Mouse (Mus musculus) limb, embryonic 14.5 days (tissue): ENCODE measurements at regions not wholly inside any gene's neighbourhood (a gene's known extent, or its start where the extent isn't known, plus 50 kb on each side); places are given as distances from the start of the nearest gene placed in this dataset.

Experiments
- ATAC-seq: fragments of 200-750 bp; cut with Nextera tagmentation; 2 replicates; pipeline ENCODE4 v1.8.0; 2017; ENCODE audit warnings: low read depth, moderate number of reproducible peaks, moderate TSS enrichment; ENCODE audit not compliant: low FRiP score
- DNase-seq: peaks from one replicate; pipeline ENCODE4 v3.0.0-alpha.2; 2015; ENCODE audit warnings: low spot score
- H3K27ac ChIP-seq: fragments of 300-500 bp; sonication (generic); replicated peaks from 2 replicates; pipeline ENCODE4 v1.5.1; 2014; ENCODE audit warnings: low read depth, mild to moderate bottlenecking, low read length, moderate library complexity, mixed read lengths
- H3K27me3 ChIP-seq: fragments of 300-500 bp; sonication (generic); 2 replicates; pipeline ENCODE4 v1.6.1; 2014; ENCODE audit warnings: low read length, mixed read lengths; ENCODE audit not compliant: control insufficient read depth, insufficient read depth
- H3K36me3 ChIP-seq: fragments of 300-500 bp; sonication (generic); 2 replicates; pipeline ENCODE4 v1.6.1; 2014; ENCODE audit warnings: mild to moderate bottlenecking, low read length, moderate library complexity, mixed read lengths; ENCODE audit not compliant: control insufficient read depth, insufficient read depth
- H3K4me1 ChIP-seq: fragments of 300-500 bp; sonication (generic); 2 replicates; pipeline ENCODE4 v1.6.1; 2014; ENCODE audit warnings: antibody characterized with exemption, low read length, mixed read lengths; ENCODE audit not compliant: control insufficient read depth, insufficient read depth
- H3K4me2 ChIP-seq: fragments of 300-500 bp; sonication (generic); replicated peaks from 2 replicates; pipeline ENCODE4 v1.6.1; 2014; ENCODE audit warnings: low read depth, mild to moderate bottlenecking, low read length, moderate library complexity; ENCODE audit not compliant: severe bottlenecking
- H3K4me3 ChIP-seq: fragments of 300-500 bp; sonication (generic); replicated peaks from 2 replicates; pipeline ENCODE4 v1.5.1; 2014; ENCODE audit warnings: low read length
- H3K9ac ChIP-seq: fragments of 300-500 bp; sonication (generic); 2 replicates; pipeline ENCODE4 v1.6.1; 2014; ENCODE audit warnings: mild to moderate bottlenecking, low read depth, low read length, moderate library complexity; ENCODE audit not compliant: severe bottlenecking
- H3K9me3 ChIP-seq: fragments of 300-500 bp; sonication (generic); 2 replicates; pipeline ENCODE4 v1.6.1; 2016; ENCODE audit warnings: low read length; ENCODE audit not compliant: control insufficient read depth
- POLR2A ChIP-seq: fragments of 200-500 bp; IDR thresholded peaks from 2 replicates; pipeline ENCODE4 v1.8.0; 2012; ENCODE audit warnings: inconsistent platforms, mild to moderate bottlenecking, moderate library complexity, borderline replicate concordance; ENCODE audit not compliant: insufficient read depth, insufficient read length; ENCODE audit errors: extremely low read depth
- WGBS: fragments of 180-500 bp; shearing (Covaris S2); extraction: QIAGEN DNeasy Blood & Tissue Kit; methylation state at CpG from one replicate; pipeline ENCODE4 v1.1.7; 2014; 5-methylcytosine and 5-hydroxymethylcytosine counted together

DNA sequence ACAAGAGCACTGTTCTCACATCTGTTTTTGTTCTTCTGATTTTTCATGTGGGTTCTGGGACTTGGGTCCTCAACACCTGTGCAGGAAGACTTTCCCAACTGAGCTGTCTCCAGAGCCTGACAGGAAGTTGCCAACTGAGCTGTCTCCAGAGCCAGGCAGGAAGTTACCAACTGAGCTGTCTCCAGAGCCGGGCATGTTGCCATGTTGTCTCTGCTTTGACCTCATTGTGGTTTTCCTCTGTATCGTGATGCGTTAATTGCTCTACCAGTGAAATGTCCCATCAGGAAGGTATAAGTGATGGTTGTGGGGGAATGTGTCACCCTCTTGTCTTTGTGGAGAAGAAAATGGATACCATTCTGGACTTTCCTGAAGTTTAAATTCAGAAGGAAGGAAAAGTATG lies 54.4 kb upstream of the Olfm4 start:
- no peak for TF ChIP-seq POLR2A
- H3K27me3 ChIP-seq = no peaks in the 10 kb centered on the region
- H3K4me2 ChIP-seq = no peak overlapping the region
- H3K4me3 ChIP-seq = no peak overlapping the region
- ATAC-seq (no peak), DNase-seq (no peak)
- no peaks in the 10 kb centered on the region for H3K9me3 ChIP-seq
- no peak overlapping the region for H3K9ac ChIP-seq
- no peaks in the 10 kb centered on the region for H3K4me1 ChIP-seq
- H3K27ac ChIP-seq = no peak overlapping the region
- no peaks in the 10 kb centered on the region for H3K36me3 ChIP-seq
- 80% methylated on average over 3 of the region's 3 CpGs for WGBS

DNA sequence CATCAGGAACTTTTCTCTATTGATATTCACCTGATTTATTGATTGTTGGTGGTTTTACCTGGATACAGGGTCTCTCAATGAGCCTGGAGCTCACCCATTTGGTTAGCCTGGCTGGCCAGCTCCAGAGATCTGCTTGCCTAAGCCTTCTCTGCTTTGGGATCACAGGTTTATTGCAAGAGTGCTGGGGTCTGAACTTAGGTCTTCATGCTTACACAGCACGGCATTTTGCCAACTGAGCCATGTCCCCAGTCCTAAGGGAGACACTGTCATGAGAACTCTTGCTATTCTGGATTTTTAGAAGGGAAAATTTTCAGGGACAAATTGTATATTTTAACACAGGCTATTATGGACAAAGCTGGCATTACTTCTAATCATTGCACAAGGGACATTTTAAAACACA lies 56.7 kb upstream of the Olfm4 start:
- no peak overlapping the region for H3K4me2 ChIP-seq
- H3K4me3 ChIP-seq = no peak overlapping the region
- ATAC-seq (no peak), DNase-seq (no peak)
- WGBS = 84% methylated on average over 1 of the region's 1 CpGs
- H3K9me3 ChIP-seq = no peaks in the 10 kb centered on the region
- H3K36me3 ChIP-seq = no peaks in the 10 kb centered on the region
- TF ChIP-seq POLR2A = no peak
- no peaks in the 10 kb centered on the region for H3K27me3 ChIP-seq
- no peak overlapping the region for H3K27ac ChIP-seq
- H3K9ac ChIP-seq = no peak overlapping the region
- H3K4me1 ChIP-seq = no peaks in the 10 kb centered on the region

DNA sequence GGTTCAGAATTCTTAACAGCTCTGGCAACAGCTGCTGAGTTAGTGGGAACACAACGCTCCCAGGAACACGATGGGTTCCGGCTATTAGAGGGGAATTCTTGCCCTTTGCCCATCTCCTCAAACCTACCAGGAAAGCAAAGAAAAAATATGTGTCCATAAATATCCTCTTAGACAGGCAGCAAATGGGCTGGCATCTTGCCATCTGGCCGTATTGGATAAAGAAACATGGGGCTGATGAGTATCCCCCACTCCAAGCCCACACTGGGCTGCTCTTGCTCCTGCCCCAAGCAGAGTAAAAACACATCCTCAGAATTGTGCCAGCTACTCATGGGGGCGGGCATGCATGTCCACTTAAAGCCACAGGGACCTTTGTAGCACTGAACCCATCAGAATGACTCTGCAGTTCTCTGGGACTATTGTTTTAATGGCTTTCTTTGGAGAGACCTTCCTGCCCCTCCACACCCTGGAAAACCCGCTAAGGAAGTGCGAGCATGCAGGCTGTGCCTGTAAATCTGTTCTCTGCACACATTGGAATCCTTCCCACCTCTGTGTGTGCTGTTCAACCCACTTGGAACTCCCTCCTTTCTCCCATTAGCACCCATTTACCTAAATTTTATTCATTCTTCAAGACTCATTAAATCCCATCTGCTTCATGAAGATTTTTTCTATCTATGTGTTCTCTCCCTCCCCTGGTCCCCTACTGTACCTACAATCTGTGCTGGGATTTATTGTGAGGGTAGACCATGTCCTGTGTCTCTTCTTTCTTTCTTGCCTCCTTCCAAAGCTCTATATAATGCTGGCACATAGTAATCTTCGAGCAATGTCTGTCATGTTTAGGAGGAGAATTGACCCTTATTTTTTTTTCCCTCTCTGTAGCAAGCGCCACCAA lies 66.7 kb upstream of the Olfm4 start:
- no peak for TF ChIP-seq POLR2A
- no peaks in the 10 kb centered on the region for H3K36me3 ChIP-seq
- ATAC-seq (0 out of 2 replicates have a peak, but pooled peaks have one; percentile 26), DNase-seq (no peak)
- no peak overlapping the region for H3K27ac ChIP-seq
- H3K4me2 ChIP-seq = no peak overlapping the region
- H3K4me1 ChIP-seq = no peaks in the 10 kb centered on the region
- H3K9me3 ChIP-seq = no peaks in the 10 kb centered on the region
- H3K9ac ChIP-seq = no peak overlapping the region
- no peak overlapping the region for H3K4me3 ChIP-seq
- no peaks in the 10 kb centered on the region for H3K27me3 ChIP-seq
- 66% methylated on average over 9 of the region's 9 CpGs for WGBS

DNA sequence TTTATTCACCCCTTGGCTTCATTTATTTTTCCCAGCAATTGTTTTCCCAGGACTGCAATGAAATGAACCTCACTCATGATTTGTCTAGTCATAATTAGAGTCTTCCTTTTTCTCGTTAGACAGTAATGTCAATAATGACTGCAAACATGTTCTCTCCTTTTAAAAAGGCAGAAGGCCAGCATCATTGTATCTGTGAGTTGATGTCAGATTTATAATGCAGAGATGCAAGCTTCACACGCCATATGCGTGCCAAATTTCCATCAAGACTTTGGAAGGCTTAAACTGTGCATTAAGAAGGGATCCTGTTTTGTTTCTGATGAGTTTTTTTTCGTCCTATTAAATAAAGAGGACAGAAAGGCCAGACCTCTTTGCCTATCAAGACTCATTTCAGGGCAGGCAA lies 68.9 kb upstream of the Olfm4 start:
- ATAC-seq (no peak), DNase-seq (no peak)
- H3K27ac ChIP-seq = no peak overlapping the region
- no peaks in the 10 kb centered on the region for H3K9me3 ChIP-seq
- H3K27me3 ChIP-seq = no peaks in the 10 kb centered on the region
- no peaks in the 10 kb centered on the region for H3K36me3 ChIP-seq
- 80% methylated on average over 4 of the region's 4 CpGs for WGBS
- H3K4me1 ChIP-seq = no peaks in the 10 kb centered on the region
- no peak overlapping the region for H3K4me3 ChIP-seq
- H3K9ac ChIP-seq = no peak overlapping the region
- H3K4me2 ChIP-seq = no peak overlapping the region
- TF ChIP-seq POLR2A = no peak

DNA sequence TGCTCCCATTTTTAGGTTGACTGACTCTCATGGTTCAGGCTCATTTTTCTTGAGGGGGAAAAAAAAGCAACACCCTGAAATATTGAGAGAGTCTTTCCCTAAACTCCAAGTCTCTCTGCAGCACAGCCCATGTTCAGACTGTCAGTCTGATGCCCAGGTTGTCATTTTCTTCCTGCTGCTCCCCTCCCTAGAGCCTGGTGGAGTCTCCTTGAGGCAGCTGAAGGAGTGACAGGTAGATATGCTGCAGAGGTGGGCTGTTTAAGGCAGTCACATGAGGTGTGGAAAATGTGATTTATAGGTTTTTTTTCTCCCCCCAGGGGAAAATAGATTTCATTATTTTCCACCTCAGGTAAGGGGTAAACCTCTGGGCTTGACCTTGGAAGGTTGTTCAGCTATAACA lies 70.6 kb upstream of the Olfm4 start:
- Histone ChIP-seq H3K27me3 (no peaks in the 10 kb centered on the region), H3K4me2 (no peak overlapping the region), H3K9me3 (no peaks in the 10 kb centered on the region), H3K4me1 (no peaks in the 10 kb centered on the region), H3K9ac (no peak overlapping the region), H3K27ac (no peak overlapping the region), H3K4me3 (no peak overlapping the region), H3K36me3 (no peaks in the 10 kb centered on the region)
- ATAC-seq = no peak
- no peak for TF ChIP-seq POLR2A
- no peak for DNase-seq
